Mouse (Mus musculus): ENCODE data around the gene Rflnb. TPM values are rescaled to one million over a fixed set of nuclear protein-coding genes. Genes with fewer than 3 reads are reported as not detected.

The Rflnb gene
- polyA plus RNA-seq (2012; ENCODE audit: low replicate concordance) = 27.0 and 42.8 TPM in 2 replicates

DNA sequence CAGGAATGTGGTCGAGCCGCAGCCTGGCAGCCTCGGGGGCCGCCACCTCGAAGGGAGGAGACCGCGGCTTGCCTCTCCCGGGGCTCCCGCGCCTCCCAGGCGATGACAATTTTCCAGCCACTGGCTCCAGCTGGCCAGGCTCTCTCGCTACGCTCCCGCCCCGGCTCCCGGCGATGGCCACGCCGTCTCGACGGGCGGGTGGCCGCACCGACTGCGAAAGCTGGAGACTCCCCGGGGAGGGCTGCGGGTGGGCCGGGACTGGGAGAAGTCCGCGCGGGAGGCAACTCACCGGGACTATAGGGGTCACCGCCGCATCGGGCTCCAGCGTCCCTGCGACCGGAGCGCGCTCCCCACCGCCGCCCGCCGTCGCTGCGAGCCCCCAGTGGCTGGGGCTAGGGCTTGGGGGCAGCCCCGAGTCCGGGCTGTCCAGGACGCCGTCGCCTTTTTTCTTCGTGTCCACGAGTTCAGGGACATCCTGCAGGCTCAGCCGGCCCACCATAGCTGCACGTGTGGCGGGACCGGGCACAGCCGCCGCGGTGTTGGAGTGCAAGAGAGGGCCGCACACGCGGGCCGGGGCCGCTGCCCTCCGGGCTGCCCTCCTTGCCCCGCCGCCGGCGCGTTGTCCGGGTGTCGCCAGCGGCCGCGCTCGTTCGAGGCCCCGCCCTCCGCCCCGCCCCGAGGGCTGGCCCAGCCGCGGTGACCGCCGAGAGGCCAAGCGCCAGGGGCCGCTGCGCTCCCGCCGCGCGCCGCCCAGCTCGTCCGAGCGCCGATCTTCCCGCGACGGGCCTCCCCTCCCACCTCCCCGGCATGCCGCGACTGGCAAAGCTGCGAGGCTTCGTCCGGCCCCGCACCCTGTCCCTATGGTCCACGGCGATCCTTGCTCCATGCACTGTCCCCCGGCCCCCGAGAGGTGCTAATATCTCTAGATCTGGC lies at the start of gene Rflnb:
Gene Rflnb (minus strand): TSS at position 644 of the 933 bp plus-strand sequence.

DNA sequence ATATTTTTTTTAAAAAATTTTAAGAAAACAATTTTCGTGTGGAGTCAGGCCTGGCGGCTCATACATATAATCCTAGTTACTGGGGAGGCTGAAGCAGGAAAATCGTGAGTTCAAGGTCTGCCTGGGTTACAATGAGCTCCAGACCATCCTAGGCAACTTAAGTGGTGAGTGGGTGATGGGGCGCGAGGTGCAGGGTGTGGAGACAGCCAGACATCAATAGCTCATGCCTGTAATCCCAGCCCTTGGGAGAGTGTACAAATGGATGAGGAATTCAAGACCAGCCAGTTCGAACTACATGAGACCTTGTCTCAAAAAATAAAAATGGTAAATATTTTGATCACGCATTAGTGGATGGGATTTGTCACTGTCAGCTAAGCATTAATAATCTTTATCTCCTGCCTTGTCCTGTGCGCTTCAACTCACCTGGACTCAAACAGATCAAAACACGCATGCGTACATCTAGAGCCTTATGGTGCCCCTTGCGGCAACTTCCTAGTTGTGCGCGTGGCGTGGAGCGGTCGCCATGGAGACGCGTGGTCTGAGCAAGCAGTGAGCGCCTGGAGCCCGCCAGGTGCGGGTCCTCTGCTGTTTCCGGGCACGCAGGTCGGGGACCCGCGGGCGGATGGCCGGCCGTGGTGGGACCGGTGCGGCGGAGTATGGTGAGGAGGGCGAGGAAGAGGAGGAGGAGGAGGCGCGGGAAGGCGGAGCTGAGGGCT lies 28.0 kb downstream of the Rflnb start, which contains the start of gene 1700016K19Rik:
Gene 1700016K19Rik (plus strand): TSS at position 473 of the 716 bp plus-strand sequence.

Other genes starting within 250 kb of the Rflnb start
- gene Doc2b, start 231.7 kb downstream of the Rflnb start, polyA plus RNA-seq (2012; ENCODE audit: low replicate concordance) = not detected in 2 replicates
- gene Rph3al, start 89.4 kb downstream of the Rflnb start, polyA plus RNA-seq (2012; ENCODE audit: low replicate concordance) = 7.7 and 8.7 TPM in 2 replicates
- 0.15 and 1.0 TPM in 2 replicates for gene 1700016K19Rik, start 27.9 kb downstream of the Rflnb start, polyA plus RNA-seq (2012; ENCODE audit: low replicate concordance)
- gene Vps53, start 151.9 kb upstream of the Rflnb start, polyA plus RNA-seq (2012; ENCODE audit: low replicate concordance) = 20.7 and 25.8 TPM in 2 replicates
- gene Fam57a, start 151.9 kb upstream of the Rflnb start, polyA plus RNA-seq (2012; ENCODE audit: low replicate concordance) = 0.92 and 1.4 TPM in 2 replicates
- not detected in 2 replicates for gene Dbil5, start 189.8 kb upstream of the Rflnb start, polyA plus RNA-seq (2012; ENCODE audit: low replicate concordance)
- gene Gemin4, start 189.9 kb upstream of the Rflnb start, polyA plus RNA-seq (2012; ENCODE audit: low replicate concordance) = 1.8 and 2.0 TPM in 2 replicates
- 5.7 and 5.9 TPM in 2 replicates for gene Mrm3, start 215.9 kb upstream of the Rflnb start, polyA plus RNA-seq (2012; ENCODE audit: low replicate concordance)
- gene Glod4, start 215.9 kb upstream of the Rflnb start, polyA plus RNA-seq (2012; ENCODE audit: low replicate concordance) = 1.6 and 5.6 TPM in 2 replicates

Measured in hematopoietic multipotent progenitor cell, adult 10-12 weeks (in vitro differentiated cells).